Mouse (Mus musculus) liver, postnatal 0 days (tissue): Measurements from ENCODE around the gene Gm7579. TPM values are rescaled to one million over a fixed set of nuclear protein-coding genes. Genes with fewer than 3 reads are reported as not detected.
"Not testable (repeated sequence)": the region's sequence is repeated elsewhere in the genome, so short reads cannot be mapped to it uniquely, and the experiment has no call there.

Source experiments
- ATAC-seq: fragments of 200-750 bp; cut with Nextera tagmentation; 2 replicates; pipeline ENCODE4 v1.8.0; 2017; ENCODE audit warnings: mild to moderate bottlenecking, moderate library complexity
- DNase-seq: peaks from one replicate; pipeline ENCODE4 v3.0.0-alpha.2; 2016
- H3K27ac ChIP-seq: fragments of 300-500 bp; sonication (generic); 2 replicates; pipeline ENCODE4 v1.5.1; 2014; ENCODE audit warnings: antibody characterized with exemption, moderate library complexity, mild to moderate bottlenecking, low read depth
- H3K27me3 ChIP-seq: fragments of 300-500 bp; sonication (generic); 2 replicates; pipeline ENCODE4 v1.6.1; 2014; ENCODE audit warnings: low read length, control low read depth, mixed read lengths; ENCODE audit not compliant: insufficient read depth
- H3K36me3 ChIP-seq: fragments of 300-500 bp; sonication (generic); replicated peaks from 2 replicates; pipeline ENCODE4 v1.6.1; 2014; ENCODE audit warnings: mild to moderate bottlenecking, control low read depth, low read length, moderate library complexity, mixed read lengths; ENCODE audit not compliant: insufficient read depth
- H3K4me1 ChIP-seq: fragments of 300-500 bp; sonication (generic); 2 replicates; pipeline ENCODE4 v1.6.1; 2014; ENCODE audit warnings: antibody characterized with exemption, mild to moderate bottlenecking, control low read depth; ENCODE audit not compliant: insufficient read depth
- H3K4me2 ChIP-seq: fragments of 300-500 bp; sonication (generic); 2 replicates; pipeline ENCODE4 v1.6.1; 2014; ENCODE audit warnings: low read depth, mild to moderate bottlenecking, low read length, moderate library complexity, mixed read lengths
- H3K4me3 ChIP-seq: fragments of 300-500 bp; sonication (generic); 2 replicates; pipeline ENCODE4 v1.5.1; 2014; ENCODE audit warnings: low read depth, low read length
- H3K9ac ChIP-seq: fragments of 300-500 bp; sonication (generic); replicated peaks from 2 replicates; pipeline ENCODE4 v1.6.1; 2014; ENCODE audit warnings: mild to moderate bottlenecking, moderate library complexity
- H3K9me3 ChIP-seq: fragments of 300-500 bp; sonication (generic); 2 replicates; pipeline ENCODE4 v1.6.1; 2016; ENCODE audit warnings: mild to moderate bottlenecking, control low read depth, low read length, mixed read lengths
- CTCF ChIP-seq: sonication (generic); IDR thresholded peaks from 2 replicates; pipeline ENCODE4 v1.5.1; 2016; ENCODE audit warnings: antibody characterized with exemption, low read depth
- EP300 ChIP-seq: IDR thresholded peaks from 2 replicates; pipeline ENCODE4 v1.6.1; 2016; ENCODE audit warnings: antibody characterized with exemption, low read depth, mild to moderate bottlenecking
- WGBS: fragments of 180-500 bp; shearing (Covaris S2); extraction: QIAGEN DNeasy Blood & Tissue Kit; methylation state at CpG from one replicate; pipeline ENCODE4 v1.1.7; 2014; ENCODE audit not compliant: insufficient replicate concordance; 5-methylcytosine and 5-hydroxymethylcytosine counted together
- polyA plus RNA-seq: library from polyadenylated mRNA; unstranded; fragments of >200 nt; fragmentation: Nextera tagmentation; extraction: Ambion mirVana; gene quantifications from 2 replicates; pipeline ENCODE4 v1.2.1, GENCODE M21; 2015

The Gm7579 gene
- polyA plus RNA-seq, 1 experiment from 2014 or later = not detected

- H3K4me3 ChIP-seq = no peak within 1 kb of the TSS
- H3K36me3 ChIP-seq = no peaks in the 10 kb centered on the region
- no peaks in the 10 kb centered on the region for H3K27me3 ChIP-seq
- DNase-seq = no peak
- no peaks in the 10 kb centered on the region for H3K4me1 ChIP-seq
- H3K9me3 ChIP-seq = no peaks in the 10 kb centered on the region
- TF ChIP-seq EP300 = no peak
- TF ChIP-seq CTCF = no peak
- H3K4me2 ChIP-seq = no peak within 1 kb of the TSS
- no peak for ATAC-seq
- WGBS = 38% methylated on average over 2 of the region's 2 CpGs
- H3K9ac ChIP-seq = no peak within 1 kb of the TSS
- H3K27ac ChIP-seq = no peak within 1 kb of the TSS
Observed at GRCm38 (mm10) chr7:142190289-142190688, 21.4 kb upstream of the Gm7579 start, which contains the start of gene Gm10153. Gm10153 (minus strand) TSS chr7:142190389.

GRCm38 (mm10) chr7:142198748-142199147 is 12.9 kb upstream of the Gm7579 start:
- Histone ChIP-seq H3K9ac (no peak overlapping the region), H3K4me1 (no peaks in the 10 kb centered on the region), H3K9me3 (no peaks in the 10 kb centered on the region), H3K4me3 (no peak overlapping the region), H3K36me3 (no peaks in the 10 kb centered on the region), H3K27me3 (no peaks in the 10 kb centered on the region), H3K4me2 (no peak overlapping the region), H3K27ac (no peak overlapping the region)
- 63% methylated on average over 2 of the region's 2 CpGs for WGBS
- DNase-seq = no peak
- TF ChIP-seq CTCF = no peak
- no peak for TF ChIP-seq EP300
- no peak for ATAC-seq

- no peak for TF ChIP-seq EP300
- ATAC-seq (no peak), DNase-seq (no peak)
- no peaks in the 10 kb centered on the region for H3K36me3 ChIP-seq
- H3K4me1 ChIP-seq = no peaks in the 10 kb centered on the region
- 38% methylated on average over 1 of the region's 1 CpGs for WGBS
- H3K4me3 ChIP-seq = no peak within 1 kb of the TSS
- no peaks in the 10 kb centered on the region for H3K27me3 ChIP-seq
- no peak within 1 kb of the TSS for H3K4me2 ChIP-seq
- no peaks in the 10 kb centered on the region for H3K9me3 ChIP-seq
- H3K9ac ChIP-seq = no peak within 1 kb of the TSS
- no peak within 1 kb of the TSS for H3K27ac ChIP-seq
Observed at GRCm38 (mm10) chr7:142201064-142201463, 10.6 kb upstream of the Gm7579 start, which contains the start of gene Krtap5-3. Krtap5-3 (plus strand) TSS chr7:142201364.

GRCm38 (mm10) chr7:142205488-142205887 is 6.2 kb upstream of the Gm7579 start:
- no peaks in the 10 kb centered on the region for H3K27me3 ChIP-seq
- no peak overlapping the region for H3K9ac ChIP-seq
- no peaks in the 10 kb centered on the region for H3K9me3 ChIP-seq
- no peak overlapping the region for H3K27ac ChIP-seq
- no peak for TF ChIP-seq CTCF
- no peak for TF ChIP-seq EP300
- no peaks in the 10 kb centered on the region for H3K36me3 ChIP-seq
- H3K4me1 ChIP-seq = no peaks in the 10 kb centered on the region
- H3K4me2 ChIP-seq = no peak overlapping the region
- H3K4me3 ChIP-seq = no peak overlapping the region
- ATAC-seq = no peak
- DNase-seq = no peak

GRCm38 (mm10) chr7:142206891-142207290 is 4.8 kb upstream of the Gm7579 start:
- WGBS = 79% methylated on average over 5 of the region's 5 CpGs
- not testable (repeated sequence) for H3K9ac ChIP-seq, H3K27ac ChIP-seq, DNase-seq, H3K4me1 ChIP-seq, H3K4me2 ChIP-seq, H3K9me3 ChIP-seq, H3K36me3 ChIP-seq, ATAC-seq, H3K4me3 ChIP-seq, H3K27me3 ChIP-seq

- not testable (repeated sequence) for H3K9ac ChIP-seq, H3K4me2 ChIP-seq, H3K27ac ChIP-seq, ATAC-seq, DNase-seq, H3K4me1 ChIP-seq, H3K9me3 ChIP-seq, H3K4me3 ChIP-seq, H3K27me3 ChIP-seq, H3K36me3 ChIP-seq
- 57% methylated on average over 1 of the region's 1 CpGs for WGBS
Observed at GRCm38 (mm10) chr7:142212136-142212535, 477 bp downstream of the Gm7579 start.

- ATAC-seq = no peak
- Histone ChIP-seq H3K4me1 (no peaks in the 10 kb centered on the region), H3K4me3 (no peak overlapping the region), H3K27me3 (no peaks in the 10 kb centered on the region), H3K4me2 (no peak overlapping the region), H3K27ac (no peak overlapping the region), H3K36me3 (no peaks in the 10 kb centered on the region), H3K9ac (no peak overlapping the region), H3K9me3 (no peaks in the 10 kb centered on the region)
- TF ChIP-seq CTCF = no peak
- 42% methylated on average over 2 of the region's 2 CpGs for WGBS
- no peak for DNase-seq
Observed at GRCm38 (mm10) chr7:142224518-142224917, 12.9 kb downstream of the Gm7579 start.

GRCm38 (mm10) chr7:142229871-142230270 is 18.2 kb downstream of the Gm7579 start, which contains the start of gene Krtap5-5:
Krtap5-5 (minus strand) TSS chr7:142229971.
- not testable (repeated sequence) for H3K36me3 ChIP-seq, H3K4me1 ChIP-seq, ATAC-seq, H3K27ac ChIP-seq, H3K4me2 ChIP-seq, H3K4me3 ChIP-seq, H3K9ac ChIP-seq, DNase-seq, H3K27me3 ChIP-seq, H3K9me3 ChIP-seq
- 39% methylated on average over 3 of the region's 3 CpGs for WGBS
